Mouse (Mus musculus) adrenal gland, adult 8-10 months (tissue): ENCODE results near the gene Ism2. TPM values are rescaled to one million over a fixed set of nuclear protein-coding genes. Genes with fewer than 3 reads are reported as not detected.

Experiments
- DNase-seq: peaks from one replicate; pipeline ENCODE4 v3.0.0; 2022
- microRNA-seq, 2 experiments: library from miRNA; unstranded; fragments of <30 nt; microRNA quantifications; one replicate each; pipeline ENCODE4 v1.2.0; 2022
- total RNA-seq, 4 experiments: library from RNA; stranded (reverse); gene quantifications; 2 replicates each; pipeline ENCODE4 v1.2.4; 2022

Ism2 gene
- total RNA-seq, 4 experiments from 2014 or later, result 0.28 to 0.32 TPM; not detected in 2

GRCm38 (mm10) chr12:87229633-87230032 lies 69.9 kb downstream of the Ism2 start:
- DNase-seq, result no peak

Small RNAs within 50 kb of the gene (microRNA-seq; reads per million reads assigned to microRNA genes)
- gene Gm47293, result 0 reads per million in 2 experiments

Other genes starting within 250 kb of the Ism2 start
- 1 to 10 TPM; 3.8 to 6.8 (median 5.4) TPM for gene Ngb, start 197.2 kb downstream of the Ism2 start, total RNA-seq
- gene Gstz1, start 152.5 kb downstream of the Ism2 start, total RNA-seq, result 100 to 1,000 TPM in 3 of 4 experiments, 10 to 100 TPM in 1; 96.8 to 133 (median 104) TPM
- 10 to 100 TPM; 14.5 to 16.6 (median 15.7) TPM for gene Pomt2, start 151.7 kb downstream of the Ism2 start, total RNA-seq
- gene Samd15, start 100.0 kb downstream of the Ism2 start, total RNA-seq, result 1 to 10 TPM; 1.0 to 2.2 (median 1.7) TPM
- 10 to 100 TPM; 33.4 to 42.5 (median 35.5) TPM for gene Tmed8, start 99.3 kb downstream of the Ism2 start, total RNA-seq
- gene Noxred1, start 61.0 kb downstream of the Ism2 start, total RNA-seq, result under 1 TPM in 3 of 4 experiments, not detected in 1; 0.29 to 0.55 (median 0.35) TPM
- 10 to 100 TPM; 34.6 to 53.1 (median 43.5) TPM for gene Vipas39, start 33.4 kb downstream of the Ism2 start, total RNA-seq
- 100 to 1,000 TPM; 120 to 228 (median 142) TPM for gene Ahsa1, start 33.2 kb downstream of the Ism2 start, total RNA-seq
- gene Sptlc2, start 88.7 kb upstream of the Ism2 start, total RNA-seq, result 100 to 1,000 TPM; 224 to 333 (median 255) TPM
- 100 to 1,000 TPM; 156 to 205 (median 191) TPM for gene Slirp, start 144.2 kb upstream of the Ism2 start, total RNA-seq
- gene Alkbh1, start 144.3 kb upstream of the Ism2 start, total RNA-seq, result 10 to 100 TPM; 16.4 to 28.3 (median 21.9) TPM
- 100 to 1,000 TPM in 1 of 4 experiments, 10 to 100 TPM in 3; 76.4 to 103 (median 91.9) TPM for gene Snw1, start 172.6 kb upstream of the Ism2 start, total RNA-seq
- not detected for gene Gm5788, start 195.0 kb upstream of the Ism2 start, total RNA-seq
- not detected for gene Gm8300, start 214.6 kb upstream of the Ism2 start, total RNA-seq